Mouse (Mus musculus) megakaryocyte-erythroid progenitor cell, adult 5-6 weeks (primary cell): ENCODE results near the gene Fam19a1. TPM values are rescaled to one million over a fixed set of nuclear protein-coding genes. Genes with fewer than 3 reads are reported as not detected.
"Not testable (repeated sequence)": the region's sequence is repeated elsewhere in the genome, so short reads cannot be mapped to it uniquely, and the experiment has no call there.

ENCODE experiments used
- ATAC-seq: replicated peaks from 2 replicates; pipeline ENCODE4 v1.8.0; 2016; ENCODE audit warnings: mild to moderate bottlenecking, inconsistent platforms; ENCODE audit not compliant: severe bottlenecking, poor library complexity, low FRiP score, low TSS enrichment
- total RNA-seq, 2 experiments: library from RNA; stranded (forward) in 1 of 2; stranded (reverse) in 1 of 2; fragments of 200-1000, 215-1000 nt in 1 of 2; fragments of >200 nt in 1 of 2; fragmentation: Nextera tagmentation in 1 of 2; gene quantifications; 2 replicates each; pipeline ENCODE4 v1.2.3; 2014 to 2017

Gene Fam19a1
- total RNA-seq (2014; fragmentation: Nextera tagmentation) (not detected in 2 replicates), total RNA-seq (2017) (not detected in 2 replicates)

DNA sequence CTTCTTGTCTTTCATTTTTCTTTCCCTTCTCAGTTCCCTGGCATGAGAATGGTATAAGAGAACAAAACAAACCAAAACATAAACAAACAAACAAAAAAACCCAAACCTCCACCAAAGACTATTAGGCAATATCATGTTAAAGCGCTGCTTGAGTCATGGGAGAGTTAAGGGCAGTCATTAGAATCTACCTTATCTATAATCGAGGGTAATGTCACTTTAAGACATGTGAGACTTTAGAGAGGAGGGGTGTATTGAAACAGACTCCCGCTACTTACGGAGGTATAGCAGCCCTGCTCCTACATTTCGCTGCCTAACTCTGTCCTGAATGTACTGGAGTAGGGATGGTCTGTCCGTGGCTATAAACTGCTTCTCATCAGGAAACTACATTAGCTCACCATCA, at the start of gene Fam19a1:
TSS of gene Fam19a1 (plus strand) at position 301 of the 400 bp plus-strand sequence.
- ATAC-seq, result no peak

DNA sequence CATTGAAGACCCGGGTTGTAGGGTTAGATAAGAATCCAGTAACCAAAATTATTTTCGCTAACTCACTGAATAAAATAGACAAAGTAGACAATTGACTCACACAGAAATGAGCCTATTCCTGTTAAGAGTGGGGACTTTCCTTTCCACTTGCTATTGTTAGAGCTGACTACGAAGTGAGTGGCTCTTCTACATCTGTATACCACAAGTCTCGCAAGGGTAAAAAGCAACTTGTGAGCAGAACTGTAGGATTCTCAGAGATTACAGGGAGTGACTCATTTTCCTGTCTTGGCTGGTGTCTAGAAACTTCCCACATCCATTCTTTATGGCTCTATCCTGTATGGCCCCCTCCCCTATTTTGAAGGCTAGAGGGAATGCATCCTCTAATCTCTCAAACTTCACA, 41.9 kb upstream of the Fam19a1 start:
- ATAC-seq, result no peak

DNA sequence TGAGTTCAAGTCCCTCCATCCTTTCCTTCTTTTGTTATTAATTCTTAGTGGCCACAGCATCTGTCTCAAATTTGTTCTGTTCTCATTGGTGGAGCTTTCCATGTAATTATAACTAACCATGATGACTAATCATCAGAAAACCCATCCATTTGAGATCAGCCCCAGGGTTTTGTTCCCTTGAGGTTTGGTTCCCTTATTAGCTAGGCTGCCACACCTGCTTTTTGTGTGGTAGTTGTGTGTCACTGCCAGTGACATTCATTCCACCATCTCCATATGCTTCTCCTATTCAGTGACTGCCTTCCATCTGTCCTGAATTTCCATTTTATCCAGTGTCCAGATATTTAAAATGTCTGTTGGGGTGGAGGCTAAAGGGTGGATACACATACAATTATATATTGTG, 41.4 kb upstream of the Fam19a1 start:
- ATAC-seq, result no peak

DNA sequence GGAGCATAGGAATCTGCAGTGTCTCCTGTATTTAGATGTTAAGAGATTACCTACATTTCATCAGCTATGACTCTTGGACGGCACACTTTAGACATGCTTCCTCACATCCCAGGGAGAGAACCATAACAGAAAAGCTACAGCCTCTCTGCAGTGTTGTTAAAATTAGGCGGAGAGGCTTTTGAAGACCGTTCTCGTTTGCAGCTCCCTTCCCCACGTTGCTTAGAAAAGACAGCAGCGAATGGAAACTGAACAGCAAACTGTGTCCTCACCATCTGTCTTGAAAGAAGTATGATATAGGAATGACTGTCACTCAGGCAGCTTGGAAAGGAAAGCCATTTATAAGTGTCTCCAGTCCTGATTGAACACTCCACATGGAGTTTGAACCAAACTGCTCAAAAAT, 23.0 kb upstream of the Fam19a1 start:
- ATAC-seq, result no peak

DNA sequence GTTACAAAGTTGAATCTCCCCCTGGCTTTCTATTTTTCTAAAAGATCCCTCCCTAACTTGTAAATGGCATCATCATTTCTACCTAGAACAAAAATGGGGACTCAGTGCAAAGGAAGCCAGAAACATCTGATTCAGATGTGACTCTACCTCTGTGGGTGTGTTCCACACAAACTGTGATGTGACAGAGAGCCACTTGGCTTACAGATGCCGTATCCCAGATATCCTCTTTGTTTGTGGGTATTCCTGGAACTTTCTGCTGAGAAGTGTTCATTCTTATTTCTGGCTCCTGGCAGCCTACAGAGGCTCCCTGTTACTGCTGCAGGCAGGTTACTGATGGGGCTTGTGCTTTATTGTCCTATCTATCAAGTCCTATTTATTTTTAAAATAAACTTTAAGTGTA, 19.2 kb upstream of the Fam19a1 start:
- no peak for ATAC-seq

DNA sequence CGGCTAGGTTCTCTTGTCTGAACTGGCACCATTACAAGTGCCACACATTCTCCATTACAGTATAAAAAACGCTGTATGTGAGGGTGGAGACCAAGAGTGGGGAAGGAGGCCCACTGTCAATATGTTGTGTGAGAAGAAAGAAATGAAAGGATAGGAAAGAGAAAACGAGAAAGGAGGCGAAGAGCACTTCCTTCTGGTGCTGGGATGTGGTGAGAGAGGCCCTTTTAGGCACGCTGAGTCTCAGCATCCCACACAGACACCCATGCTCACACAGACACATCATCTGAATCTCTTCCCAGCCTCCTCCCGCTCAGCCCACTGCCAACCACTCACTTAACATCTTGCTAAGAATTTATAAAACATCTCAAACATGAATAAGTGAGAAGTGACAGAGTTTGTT, 14.7 kb upstream of the Fam19a1 start:
- no peak for ATAC-seq

DNA sequence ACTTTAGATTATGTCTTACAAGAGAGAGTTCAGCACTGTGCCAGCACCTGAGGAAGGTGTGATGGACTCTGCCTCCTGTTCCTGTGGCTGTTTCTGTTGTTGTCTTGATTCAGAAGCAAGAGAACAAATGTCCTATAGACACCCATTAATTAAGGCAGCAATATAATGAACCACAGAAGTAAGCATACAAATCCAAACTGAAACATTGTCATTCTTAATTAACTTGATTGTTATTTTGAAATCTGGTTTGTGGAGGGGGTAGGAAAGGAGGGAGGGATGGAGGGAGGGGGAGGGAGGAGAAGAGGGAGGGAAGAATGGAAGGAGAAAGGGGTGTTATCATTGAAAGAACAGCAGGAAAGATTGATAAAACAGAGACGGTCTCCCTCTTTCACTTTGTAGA, 1.3 kb upstream of the Fam19a1 start:
- ATAC-seq, result no peak

DNA sequence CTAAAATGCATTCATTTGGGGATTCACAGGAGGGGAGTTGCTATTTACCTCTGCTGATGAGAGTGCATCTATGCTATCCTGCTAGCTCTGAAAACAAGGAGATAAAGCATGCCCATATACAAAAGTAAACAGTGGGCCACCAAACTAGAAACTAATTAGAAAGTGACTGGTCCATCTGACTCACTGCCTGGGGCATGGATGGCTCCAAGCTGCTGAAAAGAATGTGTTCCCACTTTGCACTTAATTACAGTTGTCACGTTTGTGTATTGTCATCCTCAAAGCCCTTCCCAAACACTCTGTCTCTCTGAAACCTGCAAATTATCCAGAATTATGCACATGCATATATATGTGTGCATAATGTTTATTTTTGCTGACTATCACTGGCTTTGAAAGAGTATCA, 1.2 kb downstream of the Fam19a1 start:
- no peak for ATAC-seq

DNA sequence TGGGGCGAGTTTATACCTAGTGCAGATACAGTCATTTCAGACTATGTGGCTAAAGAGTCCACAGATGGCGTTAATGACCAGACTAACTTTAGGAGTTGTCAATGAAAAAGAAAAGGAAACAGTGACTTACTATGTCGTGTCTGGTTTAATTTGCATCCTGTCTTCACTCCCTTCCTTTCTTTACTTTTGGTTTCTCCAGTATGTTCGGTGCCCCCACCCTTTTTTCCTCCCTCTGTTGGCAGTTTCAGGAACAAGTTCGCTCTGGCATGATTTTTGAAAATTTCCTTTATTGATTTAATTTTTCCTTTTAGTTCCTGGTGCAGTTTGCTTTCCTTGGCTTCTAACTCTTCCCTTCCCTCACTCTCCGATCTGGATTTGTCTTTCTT, 3.2 kb downstream of the Fam19a1 start:
- ATAC-seq, result no peak

DNA sequence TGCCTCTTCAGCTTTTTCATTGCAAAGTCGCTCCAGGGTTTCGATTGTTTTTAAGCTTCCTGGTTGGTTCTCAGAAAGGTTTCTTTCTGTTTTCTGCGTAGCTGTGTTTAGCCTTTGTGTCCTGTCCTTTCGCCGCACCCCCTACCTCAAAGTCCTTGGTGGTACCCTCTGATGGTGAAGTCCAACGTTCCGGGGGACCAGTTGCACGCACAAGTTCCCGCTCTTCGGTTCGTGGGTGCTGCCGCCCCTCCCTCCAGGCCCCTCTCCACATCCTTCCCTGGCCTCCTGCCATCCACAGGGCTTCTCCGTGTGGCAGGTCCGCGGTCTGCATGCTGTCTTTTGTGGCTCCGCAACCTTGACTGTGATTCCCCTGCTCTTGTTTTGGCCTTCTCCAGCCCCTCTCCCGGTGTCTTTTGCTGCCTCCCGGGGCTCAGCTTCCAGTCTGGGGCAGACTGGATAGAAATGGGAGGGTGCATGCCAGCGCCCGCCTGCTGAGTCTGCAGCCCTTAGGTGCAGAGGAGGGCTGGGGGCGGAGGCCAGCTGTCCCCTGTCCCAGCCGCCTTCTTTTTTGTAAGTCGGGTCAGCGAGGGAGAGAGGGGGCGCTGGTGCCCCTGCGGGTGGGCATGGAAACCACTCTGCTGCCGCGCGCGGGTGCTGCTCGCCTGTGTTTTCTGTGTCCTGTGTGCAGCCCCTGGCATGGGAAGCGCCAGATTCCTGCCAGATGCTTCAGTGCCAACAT, 3.7 kb downstream of the Fam19a1 start:
- no peak for ATAC-seq

DNA sequence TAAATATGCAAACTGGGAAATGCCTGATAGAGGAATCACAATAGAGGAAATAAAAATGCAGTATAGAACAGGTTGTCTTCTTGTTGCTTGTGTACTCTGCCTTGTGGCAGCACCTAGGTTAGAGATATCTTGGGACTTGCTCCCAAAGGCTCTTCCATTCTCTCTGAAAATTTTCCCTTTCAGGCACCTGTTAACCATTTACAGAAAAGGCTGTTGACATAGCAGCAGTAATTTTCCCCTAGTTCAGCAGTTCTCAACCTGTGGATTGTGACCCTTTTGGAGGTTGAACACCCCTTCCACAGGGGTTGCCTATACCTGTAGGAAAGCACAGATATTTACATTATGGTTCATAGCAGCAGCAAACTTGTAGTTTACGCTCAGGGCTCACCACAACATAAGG, 30.4 kb downstream of the Fam19a1 start:
- ATAC-seq, result no peak

DNA sequence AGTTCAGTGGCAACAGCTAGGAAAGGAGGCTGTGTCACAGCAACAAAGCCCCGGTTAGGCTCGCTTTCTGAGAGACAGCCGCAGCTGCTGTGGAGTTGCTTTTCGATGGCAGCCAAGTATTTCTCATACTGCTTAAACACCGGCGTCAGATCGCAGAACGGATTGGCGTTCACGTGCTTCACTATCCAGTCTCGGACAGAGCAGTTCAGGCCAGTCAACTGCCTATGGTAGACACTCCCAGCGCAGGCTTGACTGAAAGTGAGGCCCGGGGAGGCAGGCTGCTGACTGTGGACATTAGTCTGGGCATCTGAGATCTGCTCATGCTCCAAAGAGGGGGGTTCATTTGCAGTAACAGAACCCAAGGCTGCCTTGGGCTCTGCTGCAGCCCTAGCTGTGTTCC, 52.4 kb downstream of the Fam19a1 start:
- ATAC-seq, result no peak

DNA sequence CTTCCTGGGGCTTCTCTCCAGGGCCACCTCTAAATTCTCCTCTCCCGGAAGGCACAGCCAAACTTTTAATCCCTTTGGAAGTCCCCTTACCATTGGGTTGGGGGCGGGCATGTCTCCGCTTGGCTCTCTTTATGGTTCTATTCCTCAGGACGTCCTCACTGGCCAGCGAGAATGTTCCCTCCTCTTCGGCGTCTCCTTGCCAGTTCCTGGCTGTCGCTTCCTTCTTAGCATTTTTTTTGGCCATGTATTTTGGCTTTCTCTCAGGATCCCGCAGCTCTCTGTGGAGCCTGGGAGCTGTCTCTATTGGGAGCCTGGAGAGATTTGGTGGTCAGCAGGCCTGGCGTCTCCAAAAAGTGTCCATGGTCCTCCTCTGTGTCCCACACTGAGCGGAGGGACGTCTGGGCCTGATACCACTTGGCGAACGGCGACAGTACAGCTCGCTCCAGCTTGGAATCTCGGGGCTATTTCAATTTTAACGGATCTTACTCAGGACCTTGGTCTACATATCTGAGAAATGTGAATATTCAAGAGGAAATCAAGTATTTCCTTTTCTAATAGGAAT, 52.9 kb downstream of the Fam19a1 start, which contains the start of gene 1700123L14Rik:
TSS of gene 1700123L14Rik (minus strand) at position 426 of the 562 bp plus-strand sequence.
- no peak for ATAC-seq

DNA sequence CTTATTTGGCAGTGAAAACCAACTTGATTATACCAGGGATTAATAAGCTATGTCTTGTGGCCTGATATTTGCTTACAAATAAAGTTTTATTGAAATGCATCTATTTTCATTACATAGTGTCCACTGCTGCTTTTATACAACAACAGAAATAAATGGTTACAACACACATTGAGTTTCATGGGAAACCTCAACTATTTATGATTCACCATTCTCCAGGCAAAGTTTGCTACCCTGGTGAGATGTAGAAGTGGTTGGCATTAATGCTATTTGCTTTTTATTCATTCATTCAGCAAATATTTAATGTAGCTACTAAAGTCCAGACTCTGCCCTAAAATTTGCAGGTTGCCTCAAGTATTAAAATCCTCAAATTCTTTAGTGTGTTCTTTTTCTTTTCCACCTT, 54.1 kb downstream of the Fam19a1 start:
- no peak for ATAC-seq

DNA sequence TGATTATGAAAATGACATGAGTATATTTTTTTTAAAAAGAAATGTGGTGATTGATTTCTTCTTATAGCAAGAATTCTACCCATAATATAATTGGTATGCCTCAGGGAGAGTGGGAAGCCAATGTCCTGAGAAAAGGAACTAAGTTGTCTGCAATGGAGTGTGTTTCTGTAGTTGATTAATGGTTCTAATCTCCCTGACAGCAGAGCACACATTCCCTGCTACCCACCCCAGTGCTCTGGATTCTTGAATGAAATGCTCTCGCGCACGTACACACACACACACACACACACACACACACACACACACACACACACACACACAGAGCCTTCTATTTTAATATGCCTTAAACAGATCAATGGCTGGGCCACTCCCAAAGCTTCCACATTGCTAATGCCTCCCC, 60.7 kb downstream of the Fam19a1 start:
- no peak for ATAC-seq

DNA sequence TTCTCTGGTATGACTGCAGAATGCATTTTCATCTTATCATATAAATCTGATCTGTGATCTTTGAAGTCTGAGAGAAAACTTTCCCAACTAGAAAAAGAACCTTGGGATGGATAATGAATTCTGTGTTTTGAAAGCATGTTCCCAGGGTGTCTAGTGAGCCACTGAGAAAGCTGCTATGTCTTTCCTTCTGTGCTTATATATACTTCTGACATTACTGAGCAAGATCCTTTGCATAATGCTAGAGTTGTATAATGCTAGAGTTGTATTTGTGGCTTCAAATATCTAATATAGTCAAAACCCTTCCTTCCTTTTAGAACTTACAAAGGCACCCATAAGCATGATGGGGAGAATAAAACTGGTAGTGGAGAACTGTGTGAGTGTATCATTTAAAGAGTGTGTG, 65.6 kb downstream of the Fam19a1 start:
- ATAC-seq, result no peak

DNA sequence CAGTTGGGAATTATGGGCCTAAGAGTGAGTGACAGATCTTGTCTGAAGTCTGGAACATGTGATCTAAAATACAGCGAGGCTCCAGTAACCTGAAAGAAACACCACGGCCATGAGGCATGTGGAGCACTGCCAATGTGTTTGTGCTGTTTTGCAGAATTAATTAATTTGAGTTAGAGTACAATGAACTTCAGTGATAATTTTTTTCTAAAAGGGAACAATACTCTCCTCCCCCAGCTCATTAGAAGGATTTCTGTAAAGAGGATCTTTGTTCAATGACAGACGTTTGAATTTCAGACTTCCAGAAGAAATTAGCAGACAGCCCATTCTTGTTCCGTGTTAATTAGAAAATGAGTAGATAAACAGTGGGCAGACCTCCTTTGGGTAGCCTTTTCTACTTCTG, 70.4 kb downstream of the Fam19a1 start:
- ATAC-seq, result no peak

DNA sequence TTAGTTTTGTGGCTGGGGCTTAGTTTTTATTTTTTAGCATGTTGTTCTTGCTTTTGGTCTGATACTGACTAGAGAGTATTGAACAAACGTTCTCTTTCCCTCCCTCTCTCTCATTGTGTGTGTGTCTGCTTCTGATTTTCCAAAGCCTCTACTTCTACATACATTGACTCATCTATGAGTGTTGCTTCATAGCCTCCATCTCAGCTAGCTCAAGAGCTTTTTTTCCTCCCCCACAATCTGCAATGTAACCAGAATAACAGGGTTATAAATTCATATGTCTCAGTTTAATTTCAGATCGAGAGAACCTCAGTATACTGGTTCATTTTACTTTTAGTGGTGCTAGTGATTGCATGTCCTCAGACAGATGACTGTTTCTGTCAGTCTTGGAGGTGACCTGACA, 73.6 kb downstream of the Fam19a1 start:
- ATAC-seq, result no peak

DNA sequence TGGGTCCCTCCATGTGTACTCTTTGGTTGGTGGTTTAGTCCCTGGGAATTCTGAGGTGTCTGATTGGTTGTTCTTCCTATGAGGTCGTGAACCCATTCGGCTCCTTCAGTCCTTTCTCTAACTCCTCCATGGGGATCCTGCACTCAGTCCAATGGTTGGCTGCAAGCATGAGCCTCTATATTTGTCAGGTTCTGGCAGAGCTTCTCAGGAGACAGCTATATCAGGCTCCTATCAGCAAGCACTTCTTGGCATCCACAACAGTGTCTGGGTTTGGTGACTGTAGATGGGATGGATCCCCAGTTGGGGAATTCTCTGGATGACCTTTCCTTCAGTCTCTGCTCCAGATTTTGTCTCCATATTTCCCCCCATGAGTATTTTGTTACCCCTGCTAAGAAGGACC, 86.0 kb downstream of the Fam19a1 start:
- ATAC-seq, result not testable (repeated sequence)

DNA sequence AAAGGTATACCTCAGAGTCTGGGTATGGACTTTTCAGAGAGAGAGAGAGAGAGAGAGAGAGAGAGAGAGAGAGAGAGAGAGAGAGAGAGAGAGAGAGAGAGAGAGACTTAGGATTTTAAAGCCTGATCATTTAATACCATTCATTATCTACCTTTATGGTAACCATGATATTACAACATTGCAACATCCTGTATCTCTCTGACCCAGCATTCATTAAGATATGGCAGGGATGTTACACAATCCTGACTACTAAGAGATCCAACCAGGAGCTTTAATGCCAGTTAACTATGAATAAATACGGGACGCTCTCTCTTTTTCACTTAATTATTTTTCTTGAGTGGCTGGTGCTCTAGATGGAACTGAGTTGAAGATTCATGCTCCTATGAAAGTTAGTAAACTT, 92.4 kb downstream of the Fam19a1 start:
- no peak for ATAC-seq

DNA sequence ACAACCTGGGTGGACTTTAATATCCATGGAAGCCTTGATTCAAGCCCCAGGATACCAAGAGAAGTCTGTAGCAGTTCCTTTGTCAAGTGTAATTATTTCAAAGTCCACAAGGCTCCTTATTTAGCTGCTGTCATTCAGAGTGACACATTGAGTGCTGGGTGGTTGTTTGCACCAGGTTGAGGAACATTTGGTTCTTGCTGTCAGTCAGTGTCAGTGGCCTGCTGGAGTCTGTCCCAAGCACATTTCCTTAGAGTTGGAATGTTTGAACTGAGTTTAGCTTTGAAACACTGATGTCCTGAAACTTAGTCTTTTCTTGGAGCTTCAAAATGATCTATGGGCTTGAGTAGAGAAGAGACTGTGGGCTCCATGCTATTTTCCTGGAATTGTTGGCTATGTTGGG, 121.9 kb downstream of the Fam19a1 start:
- ATAC-seq, result no peak
